Mouse (Mus musculus) kidney, postnatal 14 days (tissue): ENCODE results near the gene Il23r.
"Not testable (repeated sequence)": the region's sequence is repeated elsewhere in the genome, so short reads cannot be mapped to it uniquely, and the experiment has no call there.

Experiments
- DNase-seq: peaks from one replicate; pipeline ENCODE4 v3.0.0; 2022; ENCODE audit warnings: mixed read lengths

Il23r gene

GRCm38 (mm10) chr6:67491755-67492154 lies at the start of gene Il23r:
TSS of gene Il23r (minus strand) at chr6:67491855.
- DNase-seq = no peak

GRCm38 (mm10) chr6:67535777-67536054 lies 44.1 kb upstream of the Il23r start, which contains the start of gene Tacstd2:
TSS of gene Tacstd2 (minus strand) at chr6:67535796.
- DNase-seq = peak; percentile 57

DNA sequence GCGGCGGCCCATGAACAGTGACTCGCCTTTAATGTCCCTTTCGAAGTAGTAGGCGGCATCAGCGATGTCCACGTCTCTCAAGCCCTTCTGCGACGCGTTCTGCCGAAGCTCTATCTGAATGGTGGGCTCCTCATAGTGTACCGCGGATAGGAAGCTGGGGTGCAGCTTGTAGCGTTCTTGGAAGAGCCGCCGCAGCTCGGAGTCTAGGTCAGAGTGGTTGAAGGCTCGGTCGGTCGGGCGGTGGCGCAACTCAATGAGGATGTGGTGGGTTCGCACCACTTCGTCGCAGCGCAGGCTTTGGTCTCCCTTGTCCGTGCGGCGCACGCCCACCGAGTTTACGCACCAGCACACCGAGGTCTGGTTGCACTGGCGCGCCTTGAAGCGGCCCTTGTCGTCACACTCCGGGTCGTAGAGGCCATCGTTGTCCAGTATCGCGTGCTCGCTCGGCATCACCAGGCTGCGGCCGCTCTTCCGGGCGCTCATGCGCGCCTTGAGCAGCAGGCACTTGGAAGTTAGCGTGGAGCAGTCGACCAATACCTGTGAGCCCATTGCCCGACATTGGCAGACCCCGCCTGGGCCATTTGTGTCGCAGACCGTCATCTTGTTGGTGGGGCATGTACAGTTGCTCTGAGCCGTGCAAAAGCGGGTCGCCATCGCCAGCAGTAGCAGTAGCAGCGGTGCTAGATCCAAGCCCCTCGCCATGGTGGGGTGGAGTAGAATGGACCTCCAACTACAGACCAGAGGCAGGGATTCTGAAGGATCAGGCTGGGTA lies 43.5 kb upstream of the Il23r start:
- peak; percentile 32 for DNase-seq

DNA sequence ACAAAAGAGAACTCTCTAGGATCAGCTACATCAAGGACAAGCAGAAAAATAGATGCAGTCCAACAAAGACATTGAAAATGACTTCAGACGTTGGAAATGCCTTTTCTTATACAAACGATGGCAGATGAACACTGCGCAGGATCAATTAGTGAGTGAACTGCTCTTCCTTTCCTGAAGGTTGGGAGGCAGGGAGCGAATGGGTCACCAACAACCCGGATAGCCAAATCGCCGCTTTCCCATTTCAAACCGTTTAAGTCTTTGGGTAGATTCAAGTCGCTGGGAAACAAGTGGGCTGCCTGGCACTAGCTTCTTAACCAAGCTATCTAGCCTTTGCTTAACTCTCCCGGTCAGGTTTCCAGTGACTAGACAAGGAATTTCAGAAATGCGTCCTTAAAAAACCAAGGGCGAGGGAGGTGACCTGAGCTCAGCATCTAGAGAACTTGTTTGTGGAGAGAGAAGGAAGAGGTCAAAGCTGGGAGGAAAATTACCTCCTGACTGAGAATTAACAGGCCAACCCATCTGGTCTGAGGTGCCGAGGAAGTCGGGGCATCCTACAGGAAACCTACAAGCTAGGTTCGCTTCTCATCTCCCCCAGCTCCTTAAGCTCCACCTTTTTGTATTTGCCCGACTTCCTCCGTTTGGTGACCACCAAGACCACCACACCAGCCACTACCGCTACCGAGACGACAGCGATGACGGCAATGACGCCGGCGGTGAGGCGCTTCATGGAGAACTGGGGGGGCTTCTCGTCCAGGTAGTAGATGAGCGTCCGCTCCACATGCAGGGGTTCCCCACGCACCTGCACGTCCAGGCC lies 42.7 kb upstream of the Il23r start:
- peak; percentile 23 for DNase-seq

- peak; percentile 75 for DNase-seq
Measured at GRCm38 (mm10) chr6:67532665-67533440, 41.2 kb upstream of the Il23r start.

GRCm38 (mm10) chr6:67531822-67532162 lies 40.1 kb upstream of the Il23r start:
- DNase-seq = no peak

DNA sequence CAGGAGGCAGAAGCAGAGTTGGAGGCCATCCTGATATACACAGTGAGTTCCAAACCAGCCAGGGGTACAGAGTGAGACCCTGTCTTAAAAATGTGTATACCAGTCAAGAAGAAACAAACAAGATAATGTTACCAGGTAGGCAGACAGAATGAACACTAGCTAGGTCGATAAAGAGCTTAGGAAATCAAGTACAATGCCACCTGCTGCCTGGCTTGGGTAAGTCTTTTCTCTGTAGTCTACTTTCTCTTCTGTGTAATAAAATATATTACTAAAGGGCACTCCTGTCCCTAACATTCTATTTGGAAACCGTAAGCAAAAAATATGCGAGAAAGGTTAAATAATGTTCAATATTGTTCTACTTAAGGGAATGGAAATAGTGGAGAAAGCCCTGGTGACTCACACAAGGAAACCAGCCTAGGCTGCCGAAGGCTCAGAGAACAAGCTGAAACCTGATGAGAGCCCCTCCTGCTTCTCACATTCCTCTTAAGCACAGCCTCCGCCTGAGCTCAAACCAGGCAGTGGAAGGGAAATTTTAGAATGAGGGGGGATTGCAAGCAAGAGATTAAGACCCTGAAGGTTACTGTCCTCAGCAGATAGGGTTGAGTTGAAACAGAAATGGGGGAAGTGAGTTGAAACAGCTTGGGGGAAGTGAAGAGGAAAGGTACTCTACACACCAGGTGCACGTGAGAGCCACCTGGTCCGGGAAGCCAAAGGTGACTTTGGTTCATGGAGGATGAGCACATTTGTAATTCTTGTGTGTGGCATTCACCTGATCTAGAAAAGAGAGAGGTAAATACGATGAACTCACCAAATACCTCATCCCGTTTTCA lies 39.6 kb upstream of the Il23r start:
- DNase-seq = peak; percentile 33

GRCm38 (mm10) chr6:67526356-67526755 lies 34.7 kb upstream of the Il23r start:
- no peak for DNase-seq

- DNase-seq = peak; percentile 60
Measured at GRCm38 (mm10) chr6:67510752-67511151, 19.1 kb upstream of the Il23r start.

- not testable (repeated sequence) for DNase-seq
Measured at GRCm38 (mm10) chr6:67501938-67502337, 10.3 kb upstream of the Il23r start.

- DNase-seq = peak; percentile 59
Measured at GRCm38 (mm10) chr6:67481012-67481411, 10.6 kb downstream of the Il23r start.

DNA sequence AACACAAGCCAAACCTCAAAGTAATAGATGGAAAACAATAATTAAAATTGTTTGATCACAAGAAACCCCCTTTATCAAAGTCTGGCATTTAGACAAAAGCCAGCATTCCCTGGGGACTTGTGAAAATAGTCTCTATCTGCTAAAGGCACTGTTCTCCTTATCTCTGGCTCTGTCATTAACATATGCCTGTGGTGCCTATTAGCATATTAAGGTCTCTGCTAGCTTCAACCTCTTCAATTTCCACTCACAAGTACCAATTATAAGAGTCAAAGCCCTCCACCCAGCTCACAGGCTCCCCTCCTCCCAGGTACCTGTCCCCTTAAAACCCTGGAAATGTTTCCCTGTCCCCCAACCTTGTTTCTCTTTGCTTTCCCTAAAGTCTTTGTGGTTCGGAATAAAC lies 20.4 kb downstream of the Il23r start:
- DNase-seq = no peak

GRCm38 (mm10) chr6:67459424-67459823 lies 32.2 kb downstream of the Il23r start:
- no peak for DNase-seq

DNA sequence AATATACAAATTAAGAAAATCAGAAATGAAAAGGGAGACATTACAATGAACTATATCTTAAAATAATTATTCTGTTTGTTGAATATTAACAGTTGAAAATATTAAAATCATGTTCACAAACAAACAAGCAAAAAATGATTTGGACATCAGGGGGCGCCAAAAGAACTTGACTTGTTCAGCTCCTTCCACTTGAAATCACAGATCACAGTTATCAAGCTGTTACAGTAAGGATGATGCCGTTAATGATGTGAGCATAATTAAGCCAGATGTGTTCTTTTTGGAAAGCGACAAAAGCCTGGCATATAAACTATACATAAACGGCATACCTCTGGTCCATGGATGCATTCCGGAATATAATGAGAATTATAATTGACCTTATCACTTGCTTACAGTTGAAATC lies 40.3 kb downstream of the Il23r start:
- DNase-seq = peak; percentile 24

GRCm38 (mm10) chr6:67445866-67446265 lies 45.8 kb downstream of the Il23r start:
- DNase-seq = no peak

DNA sequence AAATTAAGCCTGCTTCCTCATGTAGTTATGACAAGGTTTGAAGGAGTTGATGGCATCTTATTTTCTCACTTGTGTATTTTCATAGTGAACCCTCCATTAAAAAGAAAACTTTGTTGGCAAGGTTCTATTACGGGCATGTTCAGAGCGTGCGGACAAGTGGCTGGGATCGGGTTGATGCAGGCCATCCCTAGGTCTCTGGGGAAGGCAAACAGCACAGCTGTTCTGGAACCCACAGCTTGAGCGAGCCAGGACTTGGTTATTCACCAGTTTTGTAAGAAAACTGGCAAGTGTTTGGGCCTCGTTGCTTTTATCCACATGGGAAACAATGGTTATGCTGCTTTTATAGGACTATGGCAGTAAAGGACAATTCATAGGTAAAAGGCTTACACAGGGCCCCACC lies 48.5 kb downstream of the Il23r start:
- DNase-seq = no peak

- no peak for DNase-seq
Measured at GRCm38 (mm10) chr6:67437814-67438385, 53.8 kb downstream of the Il23r start.

- DNase-seq = no peak
Measured at GRCm38 (mm10) chr6:67437028-67437427, 54.6 kb downstream of the Il23r start.

GRCm38 (mm10) chr6:67436295-67436694 lies 55.4 kb downstream of the Il23r start:
- DNase-seq = no peak

DNA sequence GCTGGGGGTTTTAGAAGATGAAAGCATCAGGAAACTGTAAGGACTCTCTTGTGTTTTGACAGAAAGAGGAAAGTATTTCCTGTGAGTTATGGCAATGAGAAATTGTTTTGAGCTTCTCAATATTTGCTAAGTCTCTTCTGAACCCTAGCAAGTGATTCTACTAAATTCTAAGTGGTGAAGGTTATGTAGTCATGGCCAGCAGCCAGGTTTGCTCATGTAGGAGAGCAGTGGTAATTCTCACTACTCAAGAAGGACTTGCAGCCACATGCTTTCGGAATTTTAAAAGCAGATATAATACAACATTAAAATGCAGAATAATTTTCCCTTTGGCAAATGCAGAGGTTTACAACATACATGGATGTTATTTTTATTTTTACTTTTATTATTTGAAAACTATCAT lies 55.9 kb downstream of the Il23r start:
- no peak for DNase-seq

GRCm38 (mm10) chr6:67434755-67435452 lies 56.8 kb downstream of the Il23r start:
- no peak for DNase-seq

GRCm38 (mm10) chr6:67431808-67432207 lies 59.8 kb downstream of the Il23r start:
- no peak for DNase-seq
